Mouse (Mus musculus): ENCODE results near the gene Tmem86a. TPM values are rescaled to one million over a fixed set of nuclear protein-coding genes. Genes with fewer than 3 reads are reported as not detected.

Gene Tmem86a
- polyA plus RNA-seq, 1 experiment from 2014 or later, result 21.3 TPM

- no peaks in the 10 kb centered on the region for H3K27me3 ChIP-seq
- H3K27ac ChIP-seq, result no peak overlapping the region
- no peaks in the 10 kb centered on the region for H3K9me3 ChIP-seq
- 80% methylated on average over 4 of the region's 4 CpGs for WGBS
- no peak for ATAC-seq (ENCODE audit: insufficient number of reproducible peaks, insufficient read depth, low FRiP score, low TSS enrichment)
- no peak overlapping the region for H3K9ac ChIP-seq
- H3K4me2 ChIP-seq (replicated peaks), result no peak overlapping the region
- H3K4me3 ChIP-seq, result no peak overlapping the region
- peaks cover 12% of the 10 kb centered on the region for H3K4me1 ChIP-seq
- H3K36me3 ChIP-seq, result peaks cover 6% of the 10 kb centered on the region; the same call in 1 of the 2 replicates
Observed at GRCm38 (mm10) chr7:47056273-47056672, 5.9 kb downstream of the Tmem86a start.

DNA sequence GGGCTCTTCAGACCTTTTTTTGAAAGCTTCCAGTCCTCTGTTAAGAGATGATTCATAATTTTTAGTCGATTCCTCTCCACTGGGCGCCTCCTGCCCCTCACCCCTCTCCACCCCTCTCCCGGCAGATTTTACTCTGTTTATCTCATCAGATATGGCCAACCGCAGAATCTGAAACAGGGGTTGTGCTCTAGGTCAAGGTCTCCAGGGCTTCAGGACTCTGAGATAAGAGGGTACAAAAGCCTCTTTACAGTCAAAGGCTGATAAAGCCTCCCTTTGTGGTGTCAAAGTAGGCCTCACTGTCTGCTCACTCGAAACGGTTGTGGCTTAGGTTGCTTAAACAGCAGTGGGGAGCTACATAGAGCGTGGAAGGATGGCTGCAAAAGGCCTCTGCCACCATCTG is 8.9 kb downstream of the Tmem86a start:
- Histone ChIP-seq H3K4me3 (no peak overlapping the region), H3K9me3 (no peaks in the 10 kb centered on the region), H3K27ac (no peak overlapping the region), H3K9ac (no peak overlapping the region), H3K4me2 (replicated peaks) (no peak overlapping the region), H3K27me3 (no peaks in the 10 kb centered on the region), H3K4me1 (no peaks in the 10 kb centered on the region), H3K36me3 (no peaks in the 10 kb centered on the region)
- no peak for ATAC-seq (ENCODE audit: insufficient number of reproducible peaks, insufficient read depth, low FRiP score, low TSS enrichment)
- 77% methylated on average over 7 of the region's 7 CpGs for WGBS

DNA sequence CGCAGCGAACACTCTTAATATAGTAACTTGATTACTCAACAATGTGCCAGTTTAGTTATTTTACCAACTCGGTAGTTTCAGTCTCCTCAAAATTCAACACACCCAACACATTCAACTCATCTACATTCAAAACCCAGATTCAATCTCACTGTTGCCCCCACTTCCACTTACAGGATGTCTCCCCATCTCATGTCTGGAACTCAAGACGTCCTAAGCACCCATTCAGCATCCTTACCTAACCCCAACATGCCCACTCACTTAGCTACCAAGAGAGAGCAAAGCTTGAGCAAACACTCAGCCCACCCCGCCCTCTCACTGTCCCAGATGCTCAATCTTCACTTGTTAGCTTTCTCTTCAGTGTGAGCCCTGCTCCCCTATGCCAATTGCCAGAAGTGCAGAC is 11.2 kb downstream of the Tmem86a start:
- Histone ChIP-seq H3K9me3 (no peaks in the 10 kb centered on the region), H3K9ac (no peak overlapping the region), H3K27ac (no peak overlapping the region), H3K4me3 (no peak overlapping the region), H3K36me3 (no peaks in the 10 kb centered on the region), H3K4me2 (replicated peaks) (no peak overlapping the region), H3K27me3 (no peaks in the 10 kb centered on the region), H3K4me1 (no peaks in the 10 kb centered on the region)
- no peak for ATAC-seq (ENCODE audit: insufficient number of reproducible peaks, insufficient read depth, low FRiP score, low TSS enrichment)
- 83% methylated on average over 5 of the region's 5 CpGs for WGBS

GRCm38 (mm10) chr7:47066942-47067341 is 16.5 kb downstream of the Tmem86a start:
- no peak overlapping the region for H3K9ac ChIP-seq
- no peak overlapping the region for H3K4me2 ChIP-seq (replicated peaks)
- WGBS, result 85% methylated on average over 3 of the region's 3 CpGs
- no peaks in the 10 kb centered on the region for H3K4me1 ChIP-seq
- no peaks in the 10 kb centered on the region for H3K36me3 ChIP-seq
- H3K4me3 ChIP-seq, result no peak overlapping the region
- H3K27me3 ChIP-seq, result no peaks in the 10 kb centered on the region
- H3K9me3 ChIP-seq, result no peaks in the 10 kb centered on the region
- ATAC-seq (ENCODE audit: insufficient number of reproducible peaks, insufficient read depth, low FRiP score, low TSS enrichment), result no peak
- H3K27ac ChIP-seq, result no peak overlapping the region

DNA sequence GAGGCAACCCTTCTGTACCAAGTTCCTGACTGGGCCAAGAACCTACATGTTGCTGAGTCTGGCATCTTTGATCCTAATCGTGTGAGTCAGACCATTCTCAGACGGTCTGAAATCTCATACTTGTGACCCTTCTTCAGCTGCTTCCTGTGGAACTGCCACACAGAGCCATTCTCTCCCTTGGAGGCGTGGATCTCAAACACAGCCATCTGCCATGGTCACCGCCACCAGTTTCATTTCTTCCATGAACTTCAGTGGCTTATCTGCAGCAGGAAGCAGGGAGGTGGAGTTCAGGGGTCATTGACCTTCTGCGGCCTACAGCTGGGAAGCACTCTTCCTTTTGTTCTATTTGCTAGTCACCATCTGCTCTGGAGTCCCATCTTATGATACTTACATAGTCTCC is 17.5 kb downstream of the Tmem86a start:
- Histone ChIP-seq H3K4me3 (no peak overlapping the region), H3K4me2 (replicated peaks) (no peak overlapping the region), H3K9me3 (no peaks in the 10 kb centered on the region), H3K36me3 (no peaks in the 10 kb centered on the region), H3K4me1 (no peaks in the 10 kb centered on the region), H3K27ac (no peak overlapping the region), H3K27me3 (no peaks in the 10 kb centered on the region), H3K9ac (no peak overlapping the region)
- 57% methylated on average over 5 of the region's 5 CpGs for WGBS
- no peak for ATAC-seq (ENCODE audit: insufficient number of reproducible peaks, insufficient read depth, low FRiP score, low TSS enrichment)

- Histone ChIP-seq H3K4me2 (replicated peaks) (no peak overlapping the region), H3K9ac (no peak overlapping the region), H3K4me1 (no peaks in the 10 kb centered on the region), H3K4me3 (no peak overlapping the region), H3K36me3 (no peaks in the 10 kb centered on the region), H3K27ac (no peak overlapping the region), H3K9me3 (no peaks in the 10 kb centered on the region), H3K27me3 (no peaks in the 10 kb centered on the region)
- no peak for ATAC-seq (ENCODE audit: insufficient number of reproducible peaks, insufficient read depth, low FRiP score, low TSS enrichment)
- 69% methylated on average over 5 of the region's 5 CpGs for WGBS
Observed at GRCm38 (mm10) chr7:47072551-47072950, 22.1 kb downstream of the Tmem86a start.

GRCm38 (mm10) chr7:47073536-47074521 is 23.4 kb downstream of the Tmem86a start:
- no peaks in the 10 kb centered on the region for H3K27me3 ChIP-seq
- no peak for ATAC-seq (ENCODE audit: insufficient number of reproducible peaks, insufficient read depth, low FRiP score, low TSS enrichment)

DNA sequence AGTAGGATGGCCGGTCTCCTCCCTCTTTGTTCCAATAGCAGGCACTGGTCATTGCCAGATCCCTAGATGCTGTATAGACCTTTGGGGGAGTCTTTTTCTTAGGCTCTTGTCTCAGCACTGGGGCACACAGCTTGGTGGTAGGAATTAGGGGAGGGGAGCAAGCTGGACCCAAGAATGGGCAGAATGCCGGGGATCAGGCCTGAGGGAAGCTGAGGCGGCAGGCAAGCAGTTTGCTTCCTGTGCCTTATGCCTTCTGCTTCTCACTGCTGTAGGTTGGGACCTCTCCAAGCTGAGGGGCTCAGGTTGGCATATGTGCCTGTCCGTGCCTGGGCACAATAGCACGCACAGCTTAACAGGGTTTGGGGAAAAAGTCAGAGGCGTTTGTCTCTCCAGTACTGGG is 25.8 kb downstream of the Tmem86a start:
- no peaks in the 10 kb centered on the region for H3K9me3 ChIP-seq
- no peak overlapping the region for H3K27ac ChIP-seq
- no peak for ATAC-seq (ENCODE audit: insufficient number of reproducible peaks, insufficient read depth, low FRiP score, low TSS enrichment)
- 80% methylated on average over 6 of the region's 6 CpGs for WGBS
- H3K36me3 ChIP-seq, result no peaks in the 10 kb centered on the region
- no peak overlapping the region for H3K4me2 ChIP-seq (replicated peaks)
- no peaks in the 10 kb centered on the region for H3K4me1 ChIP-seq
- H3K27me3 ChIP-seq, result no peaks in the 10 kb centered on the region
- no peak overlapping the region for H3K9ac ChIP-seq
- H3K4me3 ChIP-seq, result no peak overlapping the region

More at GRCm38 (mm10) chr7:47073536-47074521, 23.4 kb downstream of the Tmem86a start:
- Histone ChIP-seq H3K9ac (no peak overlapping the region), H3K27ac (no peak overlapping the region), H3K4me2 (replicated peaks) (no peak overlapping the region), H3K4me1 (no peaks in the 10 kb centered on the region), H3K4me3 (no peak overlapping the region), H3K9me3 (no peaks in the 10 kb centered on the region), H3K36me3 (no peaks in the 10 kb centered on the region)
- WGBS, result 47% methylated on average over 18 of the region's 18 CpGs

DNA sequence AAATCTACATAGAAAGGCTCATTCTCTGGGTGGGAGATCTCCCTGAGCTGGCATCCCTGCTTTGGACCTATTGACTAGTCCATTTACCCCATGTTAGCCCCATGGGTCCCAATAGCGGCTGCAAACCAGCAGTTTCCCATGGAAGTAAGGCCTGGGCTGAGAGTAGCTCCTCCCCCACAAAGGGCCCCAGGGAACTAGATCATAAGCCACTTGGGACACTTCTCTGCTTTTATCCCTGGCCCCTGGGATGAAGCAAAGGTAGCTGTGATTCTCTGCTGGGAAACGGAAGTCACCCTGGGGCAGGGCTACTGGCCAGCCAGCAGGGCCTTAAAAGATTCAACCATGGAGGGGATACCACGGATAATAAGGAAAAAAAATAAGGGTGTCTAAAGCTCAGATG is 26.3 kb downstream of the Tmem86a start:
- Histone ChIP-seq H3K27me3 (no peaks in the 10 kb centered on the region), H3K4me3 (no peak overlapping the region), H3K9me3 (no peaks in the 10 kb centered on the region), H3K4me2 (replicated peaks) (no peak overlapping the region), H3K27ac (no peak overlapping the region), H3K36me3 (no peaks in the 10 kb centered on the region), H3K9ac (no peak overlapping the region), H3K4me1 (no peaks in the 10 kb centered on the region)
- 60% methylated on average over 3 of the region's 3 CpGs for WGBS
- ATAC-seq (ENCODE audit: insufficient number of reproducible peaks, insufficient read depth, low FRiP score, low TSS enrichment), result no peak

GRCm38 (mm10) chr7:47077451-47077850 is 27.1 kb downstream of the Tmem86a start:
- H3K36me3 ChIP-seq, result no peaks in the 10 kb centered on the region
- ATAC-seq (ENCODE audit: insufficient number of reproducible peaks, insufficient read depth, low FRiP score, low TSS enrichment), result no peak
- H3K9ac ChIP-seq, result no peak overlapping the region
- H3K9me3 ChIP-seq, result no peaks in the 10 kb centered on the region
- H3K27ac ChIP-seq, result no peak overlapping the region
- no peaks in the 10 kb centered on the region for H3K4me1 ChIP-seq
- no peak overlapping the region for H3K4me2 ChIP-seq (replicated peaks)
- no peaks in the 10 kb centered on the region for H3K27me3 ChIP-seq
- H3K4me3 ChIP-seq, result no peak overlapping the region
- WGBS, result 75% methylated on average over 8 of the region's 8 CpGs

- H3K4me1 ChIP-seq, result no peaks in the 10 kb centered on the region
- no peaks in the 10 kb centered on the region for H3K27me3 ChIP-seq
- H3K9ac ChIP-seq, result no peak overlapping the region
- no peak overlapping the region for H3K4me2 ChIP-seq (replicated peaks)
- no peaks in the 10 kb centered on the region for H3K36me3 ChIP-seq
- no peak overlapping the region for H3K4me3 ChIP-seq
- no peak for ATAC-seq (ENCODE audit: insufficient number of reproducible peaks, insufficient read depth, low FRiP score, low TSS enrichment)
- no peak overlapping the region for H3K27ac ChIP-seq
- H3K9me3 ChIP-seq, result no peaks in the 10 kb centered on the region
- WGBS, result 76% methylated on average over 3 of the region's 3 CpGs
Observed at GRCm38 (mm10) chr7:47080868-47081267, 30.5 kb downstream of the Tmem86a start.

- no peak overlapping the region for H3K9ac ChIP-seq
- no peaks in the 10 kb centered on the region for H3K9me3 ChIP-seq
- ATAC-seq (ENCODE audit: insufficient number of reproducible peaks, insufficient read depth, low FRiP score, low TSS enrichment), result no peak
Observed at GRCm38 (mm10) chr7:47081277-47081676, 30.9 kb downstream of the Tmem86a start.

More at GRCm38 (mm10) chr7:47081277-47081676, 30.9 kb downstream of the Tmem86a start:
- no peak overlapping the region for H3K27ac ChIP-seq
- WGBS, result 44% methylated on average over 6 of the region's 6 CpGs
- no peak overlapping the region for H3K4me2 ChIP-seq (replicated peaks)
- no peaks in the 10 kb centered on the region for H3K27me3 ChIP-seq
- H3K36me3 ChIP-seq, result no peaks in the 10 kb centered on the region
- H3K4me3 ChIP-seq, result no peak overlapping the region
- no peaks in the 10 kb centered on the region for H3K4me1 ChIP-seq
